Mouse (Mus musculus) embryonic fibroblast, embryonic 13.5 days (primary cell): ENCODE data around the gene Izumo1r.

Experiments used
- CTCF ChIP-seq: IDR thresholded peaks from 2 replicates; pipeline ENCODE4 v1.5.1; 2011; ENCODE audit warnings: mild to moderate bottlenecking, control low read depth, low read length, moderate library complexity, borderline replicate concordance; ENCODE audit not compliant: insufficient read depth
- POLR2A ChIP-seq: IDR thresholded peaks from 2 replicates; pipeline ENCODE4 v1.6.1; 2011; ENCODE audit warnings: low read depth, mild to moderate bottlenecking, control low read depth, low read length, moderate library complexity

- TF ChIP-seq CTCF (no peak), POLR2A (no peak)
These were observed 47.3 kb upstream of the Izumo1r start for GRCm38 (mm10) chr9:14951072-14951471.
